Mouse (Mus musculus) Muller cell, postnatal 12 days (primary cell): ENCODE results near the gene Smoc1.

ENCODE experiments used
- DNase-seq: peaks from one replicate; pipeline ENCODE4 v3.0.0-alpha.2; 2015; ENCODE audit errors: inconsistent ontology term

Gene Smoc1

GRCm38 (mm10) chr12:81223276-81223675, 196.7 kb downstream of the Smoc1 start:
- DNase-seq: no peak

- DNase-seq: no peak
These were observed 198.2 kb downstream of the Smoc1 start for GRCm38 (mm10) chr12:81224843-81225242.

GRCm38 (mm10) chr12:81225966-81226577, 199.5 kb downstream of the Smoc1 start:
- no peak for DNase-seq

GRCm38 (mm10) chr12:81226590-81226989, 200.0 kb downstream of the Smoc1 start:
- no peak for DNase-seq

GRCm38 (mm10) chr12:81227767-81228460, 201.3 kb downstream of the Smoc1 start:
- no peak for DNase-seq

- no peak for DNase-seq
These were observed 207.3 kb downstream of the Smoc1 start for GRCm38 (mm10) chr12:81233746-81234380.

GRCm38 (mm10) chr12:81235456-81236330, 209.1 kb downstream of the Smoc1 start:
- peak; percentile 53 for DNase-seq
